Mouse (Mus musculus) erythroid progenitor cell, adult 5-6 weeks (primary cell): ENCODE data around the gene 1700025B11Rik. TPM values are rescaled to one million over a fixed set of nuclear protein-coding genes. Genes with fewer than 3 reads are reported as not detected.
"Not testable (repeated sequence)": the region's sequence is repeated elsewhere in the genome, so short reads cannot be mapped to it uniquely, and the experiment has no call there.

Experiments
- ATAC-seq: replicated peaks from 2 replicates; pipeline ENCODE4 v1.8.0; 2016; ENCODE audit warnings: moderate number of reproducible peaks, mild to moderate bottlenecking, moderate TSS enrichment, inconsistent platforms; ENCODE audit not compliant: poor library complexity, low FRiP score, severe bottlenecking
- total RNA-seq, 2 experiments: library from RNA; stranded (forward) in 1 of 2; stranded (reverse) in 1 of 2; fragments of 150-400 nt in 1 of 2; fragments of 186-747, 209-891 nt in 1 of 2; gene quantifications; 2 replicates each; pipeline versions ENCODE4 v1.2.3 to v1.2.4; 2015 to 2017; ENCODE audit warnings: low replicate concordance in 2 of 2

1700025B11Rik gene
- not detected in 2 replicates for total RNA-seq (2015; ENCODE audit: low replicate concordance)
- not detected in 2 replicates for total RNA-seq (2017; ENCODE audit: low replicate concordance)

DNA sequence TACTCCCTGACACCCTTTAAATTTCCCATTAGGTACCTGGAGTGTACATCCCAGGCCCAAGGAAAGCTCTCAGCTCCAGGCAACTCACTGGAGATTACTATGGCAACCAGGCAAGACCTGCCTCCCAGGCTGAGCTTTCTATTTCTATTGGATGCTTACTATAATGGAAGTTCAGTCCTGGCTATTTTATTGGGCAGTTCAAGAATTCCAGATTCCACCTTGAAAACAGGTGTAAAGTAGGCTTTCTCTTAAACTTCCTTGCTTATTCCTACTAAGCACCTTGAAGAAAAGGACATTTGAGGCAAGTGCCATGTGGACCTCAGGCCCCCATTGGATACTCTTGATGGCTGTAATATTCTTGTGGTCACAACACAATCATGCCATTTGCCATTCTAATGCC, at the start of gene 1700025B11Rik:
1700025B11Rik (minus strand) TSS at position 101 of the 400 bp plus-strand sequence.
- ATAC-seq: no peak

DNA sequence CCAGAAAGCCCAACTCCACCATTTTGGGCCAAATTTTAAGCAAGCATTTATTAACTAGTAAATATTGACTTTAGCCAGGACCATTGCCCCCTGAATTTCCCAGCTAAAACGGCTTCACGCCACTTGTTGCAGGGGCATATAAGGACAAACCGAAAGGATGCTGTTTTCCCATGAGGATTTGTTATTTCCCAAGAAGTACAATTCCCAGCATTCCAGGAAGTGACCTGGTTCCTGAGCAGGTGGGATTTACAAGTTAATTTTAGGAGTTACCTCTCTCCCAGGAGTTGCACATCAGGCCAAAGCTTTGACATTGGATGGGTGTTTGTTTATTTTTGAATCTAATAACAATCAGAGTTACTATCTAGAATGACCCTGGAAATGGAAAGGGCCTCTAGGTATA, 44.4 kb upstream of the 1700025B11Rik start:
- ATAC-seq: no peak

DNA sequence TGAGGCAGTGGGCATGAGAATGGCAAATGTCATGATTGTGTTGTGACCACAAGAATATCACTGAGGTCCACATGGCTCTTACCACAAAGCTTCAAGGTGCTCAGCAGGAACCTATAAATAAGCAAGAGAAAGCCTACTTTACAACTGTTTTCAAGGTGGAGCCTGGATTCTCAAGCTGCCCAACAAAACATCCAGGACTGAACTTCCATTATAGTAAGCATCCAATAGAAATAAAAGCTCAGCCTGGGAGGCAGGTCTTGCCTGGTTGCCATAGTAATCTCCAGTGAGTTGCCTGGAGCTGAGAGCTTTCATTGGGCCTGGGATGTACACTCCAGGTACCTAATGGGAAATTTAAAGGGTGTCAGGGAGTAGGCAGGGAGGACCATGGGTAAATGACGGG, 37.3 kb upstream of the 1700025B11Rik start, which contains the start of gene Gm36245:
Gm36245 (plus strand) TSS at position 301 of the 400 bp plus-strand sequence.
- ATAC-seq: no peak

DNA sequence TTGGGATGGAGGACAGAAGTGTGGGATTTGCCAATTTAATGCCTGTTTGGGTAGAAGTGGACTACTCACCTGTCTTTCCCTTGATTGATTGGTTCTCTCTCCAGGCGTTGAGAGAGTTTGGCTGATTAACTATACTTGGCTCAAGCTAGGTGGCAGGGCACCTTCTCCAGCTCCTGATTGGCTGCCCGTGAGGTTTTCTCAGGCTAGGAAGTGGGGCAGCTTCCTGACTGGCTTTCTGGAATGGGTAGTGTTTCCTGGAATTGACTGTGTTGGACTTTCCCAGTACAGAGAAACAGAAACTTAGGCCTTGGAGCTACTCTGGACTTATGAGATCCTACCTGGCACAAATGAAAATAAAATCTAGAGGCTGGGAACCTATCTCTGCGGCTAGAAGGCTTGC, 36.7 kb upstream of the 1700025B11Rik start:
- ATAC-seq: no peak

DNA sequence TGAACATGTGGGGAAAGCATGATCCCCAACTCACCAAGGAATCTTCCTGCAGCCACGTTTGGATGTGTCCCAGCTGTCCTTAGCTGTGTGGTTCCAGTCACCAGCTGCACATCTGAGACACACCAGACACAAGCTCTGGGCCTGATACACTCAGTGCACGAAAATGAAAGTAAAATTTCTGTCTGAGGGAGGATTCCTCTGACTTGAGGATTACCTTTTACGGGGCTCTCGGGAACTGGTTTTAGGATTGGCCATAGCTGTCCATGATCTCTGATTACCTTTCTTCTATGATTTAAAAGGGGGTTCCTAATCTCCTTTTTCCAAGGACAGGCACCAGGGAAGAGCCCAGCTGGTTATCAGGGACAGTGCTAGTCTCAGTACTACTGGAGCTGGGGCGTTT, 34.3 kb upstream of the 1700025B11Rik start, which contains the start of gene Apol10b:
Apol10b (minus strand) TSS at position 165 of the 400 bp plus-strand sequence.
- no peak for ATAC-seq

DNA sequence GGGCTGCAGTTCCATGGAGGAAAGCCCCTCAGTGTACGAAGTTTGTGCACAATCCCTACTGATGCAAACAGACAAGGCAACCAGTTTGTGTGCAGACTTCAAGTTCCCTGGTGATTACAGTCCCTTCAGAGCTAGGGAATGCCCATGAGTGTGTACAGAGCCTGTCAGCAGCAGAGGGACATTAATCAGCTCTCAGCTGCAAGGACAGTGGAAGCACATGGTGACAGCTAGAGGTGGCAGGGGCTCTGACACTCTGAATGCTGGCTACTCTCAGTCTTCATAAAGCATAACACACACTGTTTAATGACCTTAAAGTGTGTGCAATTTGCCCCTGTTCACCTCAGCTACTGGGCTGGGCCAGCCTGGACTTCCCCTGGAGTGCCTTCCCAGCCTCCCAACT, 31.9 kb upstream of the 1700025B11Rik start:
- ATAC-seq: no peak

DNA sequence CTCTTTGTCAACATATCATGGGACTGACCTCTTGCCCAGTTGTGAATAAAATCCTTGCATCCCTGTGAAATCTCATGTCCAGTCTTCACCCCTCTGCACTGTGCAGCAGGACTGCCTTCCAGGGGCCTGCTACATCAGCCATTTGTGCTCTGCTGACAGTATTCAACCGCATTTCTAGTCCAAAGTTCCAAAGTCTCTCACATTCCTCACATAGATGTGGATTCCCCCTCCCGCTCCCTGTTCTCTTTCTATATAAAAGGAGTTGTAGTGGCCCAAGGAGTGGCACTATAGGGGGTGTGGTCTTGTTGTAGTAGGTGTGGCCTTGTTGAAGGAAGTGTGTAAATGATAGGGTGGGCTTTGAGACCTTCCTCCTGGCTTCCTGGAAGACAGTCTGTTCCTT, 29.2 kb upstream of the 1700025B11Rik start:
- ATAC-seq: no peak

DNA sequence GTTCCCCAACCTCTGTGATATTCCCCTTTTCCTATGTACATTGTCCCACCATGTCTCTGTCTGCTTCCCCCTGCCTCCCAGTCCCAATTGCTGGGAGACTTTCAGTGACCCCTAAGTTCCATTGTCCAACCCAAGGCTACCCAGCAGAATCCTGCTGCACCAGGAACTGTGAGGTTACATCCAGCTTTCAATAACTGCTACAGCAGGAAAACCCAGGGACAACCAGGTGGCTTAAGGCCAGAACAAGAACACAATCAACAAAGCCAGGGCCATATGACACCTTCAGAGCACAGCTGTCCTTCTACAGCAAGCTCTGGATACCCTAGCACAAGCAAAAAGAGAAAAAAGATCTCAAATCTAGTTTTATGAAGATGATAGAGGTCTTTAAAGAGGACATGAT, 27.3 kb upstream of the 1700025B11Rik start:
- ATAC-seq: no peak

DNA sequence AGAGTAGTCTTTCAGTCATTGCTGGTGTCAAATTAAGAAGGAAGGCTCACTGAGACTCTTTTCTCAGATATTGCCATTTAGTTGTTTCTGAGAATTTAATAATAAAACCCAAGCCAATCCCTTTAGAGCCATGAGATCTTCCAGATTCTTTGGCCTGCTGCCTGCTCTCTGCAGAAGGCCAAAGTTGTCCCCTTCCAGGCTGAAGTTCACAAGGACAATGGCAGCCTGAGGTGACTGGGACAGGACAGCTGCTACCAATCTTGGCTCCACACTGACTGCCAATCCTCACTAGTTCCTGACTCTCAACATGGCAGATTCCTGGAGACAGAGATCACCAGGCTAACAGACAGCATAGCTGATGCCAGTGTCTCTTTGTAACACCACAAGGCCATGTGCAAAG, 25.3 kb upstream of the 1700025B11Rik start:
- ATAC-seq: no peak

DNA sequence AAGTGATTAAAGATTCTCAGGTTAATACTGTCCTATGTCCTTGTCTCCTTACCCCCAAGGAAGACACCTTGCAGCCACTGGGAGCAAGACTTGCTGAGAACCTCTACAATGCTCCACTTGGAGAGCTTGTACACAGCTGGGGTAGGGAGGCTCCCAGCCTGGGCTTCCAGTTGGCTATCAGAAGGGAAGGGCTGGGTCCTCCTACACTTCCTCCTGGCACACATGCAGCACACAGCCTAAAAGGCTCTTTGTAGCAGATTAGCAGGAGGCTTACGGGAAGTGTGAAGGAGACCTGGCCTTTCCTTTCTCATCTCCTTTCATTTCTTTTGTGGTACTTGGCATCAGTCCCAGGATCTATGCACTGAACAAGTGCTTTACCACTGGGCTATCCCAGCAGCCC, 20.0 kb upstream of the 1700025B11Rik start:
- ATAC-seq: no peak

DNA sequence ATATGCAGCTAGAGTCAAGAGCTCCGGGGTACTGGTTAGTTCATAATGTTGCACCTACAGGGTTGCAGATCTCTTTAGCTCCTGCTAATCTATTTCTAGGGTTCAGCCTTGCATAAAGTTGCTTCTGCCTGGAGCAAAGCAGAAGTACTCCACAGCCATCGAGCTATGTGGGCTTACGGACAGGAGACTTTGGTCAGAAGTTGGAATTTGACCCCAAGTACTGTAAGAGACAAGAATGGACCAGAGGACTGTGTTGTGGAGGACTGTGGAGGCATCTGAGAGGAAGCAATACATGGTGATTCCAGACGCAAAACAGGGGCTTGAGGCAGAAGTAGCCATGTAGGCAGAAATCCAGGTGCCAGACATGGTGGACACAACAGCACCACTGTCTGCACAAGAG, 17.6 kb upstream of the 1700025B11Rik start:
- ATAC-seq: no peak

DNA sequence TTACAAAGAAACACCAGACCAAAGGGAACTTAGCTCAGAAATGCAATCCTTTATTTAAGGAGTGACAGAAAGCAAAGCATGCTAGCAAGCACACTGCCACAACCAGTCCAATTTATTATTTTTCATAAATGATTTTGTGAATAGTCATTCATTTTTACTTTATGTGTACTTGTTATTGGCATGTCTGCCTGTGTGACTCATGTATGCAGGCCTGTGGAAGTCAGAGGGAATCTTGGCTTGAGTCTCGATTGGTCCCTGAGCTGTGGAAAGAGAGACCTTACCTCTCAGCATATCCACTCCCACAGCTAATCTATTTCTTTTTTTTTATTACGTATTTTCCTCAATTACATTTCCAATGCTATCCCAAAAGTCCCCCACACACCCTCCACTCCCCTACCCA, 17.1 kb upstream of the 1700025B11Rik start:
- no peak for ATAC-seq

DNA sequence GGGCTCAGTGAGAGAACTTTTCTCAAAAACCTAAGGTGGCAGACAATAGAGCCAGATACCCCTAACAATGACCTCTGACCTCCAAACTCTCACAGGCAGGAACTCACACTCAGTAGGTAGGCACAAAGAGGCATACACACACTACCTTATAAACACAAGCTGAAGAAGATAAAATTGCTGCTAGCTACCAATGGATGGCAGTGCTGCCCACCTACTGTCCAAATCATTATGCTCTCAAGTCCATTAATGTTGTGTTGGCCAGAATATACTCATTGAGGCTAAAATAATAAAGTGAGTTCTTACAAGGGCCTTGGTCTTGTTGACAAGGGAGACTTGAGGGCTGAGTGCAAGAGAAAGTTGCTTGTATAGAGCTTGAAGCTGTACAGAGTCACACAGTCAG, 1.5 kb upstream of the 1700025B11Rik start:
- ATAC-seq: no peak

DNA sequence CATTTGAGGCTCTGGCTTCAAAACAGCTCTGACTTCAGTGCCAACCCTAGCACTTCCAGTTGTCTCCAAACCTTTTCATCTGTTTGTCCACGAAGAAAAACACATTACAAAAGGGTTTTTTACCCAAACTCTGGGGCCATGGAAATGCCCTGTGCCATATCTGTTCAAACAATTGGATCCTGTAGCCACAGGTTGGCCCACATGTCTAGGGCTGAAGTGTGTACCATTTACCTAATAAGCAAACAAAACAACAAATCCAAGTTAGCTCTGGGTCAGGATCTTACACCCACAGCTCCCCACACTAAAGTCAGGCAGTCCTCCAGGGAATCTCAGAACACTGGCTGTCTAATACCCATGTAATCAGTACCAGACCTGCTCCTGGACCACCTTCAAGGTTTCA, 22.5 kb downstream of the 1700025B11Rik start:
- ATAC-seq: not testable (repeated sequence)

DNA sequence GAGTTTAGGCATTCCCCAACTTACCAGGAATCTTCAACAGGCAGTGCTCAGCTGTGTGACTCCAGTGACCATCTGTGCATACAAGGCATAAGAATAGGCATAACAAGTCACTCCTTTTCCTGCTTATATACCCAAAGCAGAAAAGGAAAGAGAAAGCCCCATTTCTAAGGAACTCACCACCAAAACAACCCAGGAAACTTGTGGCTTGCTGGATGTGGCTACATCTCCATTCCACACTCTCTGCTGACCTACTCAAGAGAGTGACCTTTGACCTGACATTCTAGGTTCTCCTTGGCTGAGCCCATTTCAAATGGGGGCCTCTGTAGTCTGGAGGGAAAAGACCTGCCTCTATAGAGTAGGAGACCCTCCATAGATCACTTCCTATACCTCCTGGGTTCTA, 28.5 kb downstream of the 1700025B11Rik start, which contains the start of gene Apol7c:
Apol7c (minus strand) TSS at position 101 of the 400 bp plus-strand sequence.
- ATAC-seq: no peak

DNA sequence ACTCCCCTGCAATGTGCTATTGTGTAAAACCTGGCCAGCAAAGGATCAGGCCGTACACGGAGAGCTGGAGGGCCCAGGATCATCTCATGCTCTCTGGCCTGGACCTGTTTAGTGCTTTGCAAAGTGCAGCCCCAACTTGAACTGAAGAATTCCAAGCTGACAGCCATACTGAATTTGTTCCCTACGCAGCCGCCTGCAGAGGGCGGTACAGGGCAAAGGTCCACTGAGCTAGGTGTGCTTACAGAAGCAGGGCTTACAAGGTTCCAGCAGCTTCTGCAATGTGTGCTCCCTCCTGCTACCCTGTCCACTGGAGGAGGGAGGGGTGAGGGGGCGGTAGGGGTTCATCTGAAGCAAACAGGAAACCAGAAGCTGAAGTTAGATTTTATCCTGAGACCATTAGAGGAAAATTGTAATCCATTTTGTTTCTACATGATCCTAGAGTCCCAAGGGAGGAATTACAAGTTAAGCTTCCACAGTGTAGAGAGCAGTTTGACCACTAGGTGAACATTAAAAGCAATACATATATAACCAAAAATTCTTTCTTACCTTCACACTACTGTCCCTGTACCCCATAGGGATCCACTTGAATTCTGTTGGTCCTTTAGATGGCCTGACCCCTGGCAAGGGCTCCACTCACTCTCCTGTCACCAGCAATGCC, 38.4 kb downstream of the 1700025B11Rik start:
- ATAC-seq: not testable (repeated sequence)

DNA sequence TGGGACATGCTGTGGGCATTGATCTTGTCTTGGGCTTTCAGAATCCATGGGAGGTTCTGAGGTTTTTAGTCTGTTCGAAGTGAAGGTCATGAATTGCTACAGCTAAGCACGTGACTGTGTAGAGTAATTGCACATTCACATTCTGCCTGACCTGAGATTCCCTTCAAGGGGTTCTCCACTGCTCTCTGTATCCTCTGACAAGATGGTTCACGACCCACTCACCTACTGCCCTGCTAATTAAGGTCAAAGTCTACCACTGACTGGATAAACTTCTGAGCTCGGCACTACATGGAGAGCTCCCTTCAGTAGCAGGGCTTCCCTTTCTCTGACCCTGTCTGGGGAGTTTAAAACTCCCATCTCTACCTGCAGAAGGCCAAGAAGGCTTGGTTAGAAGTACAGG, 41.1 kb downstream of the 1700025B11Rik start:
- ATAC-seq: not testable (repeated sequence)

Other genes starting within 250 kb of the 1700025B11Rik start
- gene Apol7a, start 162.8 kb downstream of the 1700025B11Rik start, total RNA-seq (2015; ENCODE audit: low replicate concordance): not detected in 2 replicates
- not detected in 2 replicates for gene Apol7a, start 162.8 kb downstream of the 1700025B11Rik start, total RNA-seq (2017; ENCODE audit: low replicate concordance)
- gene Apol9a, start 150.8 kb downstream of the 1700025B11Rik start, total RNA-seq (2015; ENCODE audit: low replicate concordance): not detected in 2 replicates
- gene Apol9a, start 150.8 kb downstream of the 1700025B11Rik start, total RNA-seq (2017; ENCODE audit: low replicate concordance): under 0.01 TPM in 1 of 2 replicates, not detected in the other
- gene Apol7b, start 114.4 kb downstream of the 1700025B11Rik start, total RNA-seq (2015; ENCODE audit: low replicate concordance): not detected in 2 replicates
- not detected in 2 replicates for gene Apol7b, start 114.4 kb downstream of the 1700025B11Rik start, total RNA-seq (2017; ENCODE audit: low replicate concordance)
- gene Apol10a, start 84.8 kb downstream of the 1700025B11Rik start, total RNA-seq (2015; ENCODE audit: low replicate concordance): 2.9 and 4.0 TPM in 2 replicates
- gene Apol10a, start 84.8 kb downstream of the 1700025B11Rik start, total RNA-seq (2017; ENCODE audit: low replicate concordance): 3.1 and 7.3 TPM in 2 replicates
- gene Apol11a, start 53.6 kb downstream of the 1700025B11Rik start, total RNA-seq (2015; ENCODE audit: low replicate concordance): 18.4 and 21.0 TPM in 2 replicates
- 75.1 and 111 TPM in 2 replicates for gene Apol11a, start 53.6 kb downstream of the 1700025B11Rik start, total RNA-seq (2017; ENCODE audit: low replicate concordance)
- 6.1 TPM in 1 of 2 replicates, not detected in the other for gene Apol7c, start 28.6 kb downstream of the 1700025B11Rik start, total RNA-seq (2015; ENCODE audit: low replicate concordance)
- 0.26 TPM in 1 of 2 replicates, not detected in the other for gene Apol7c, start 28.6 kb downstream of the 1700025B11Rik start, total RNA-seq (2017; ENCODE audit: low replicate concordance)
- gene Apol10b, start 34.2 kb upstream of the 1700025B11Rik start, total RNA-seq (2015; ENCODE audit: low replicate concordance): not detected in 2 replicates
- 0.90 TPM in 1 of 2 replicates, not detected in the other for gene Apol10b, start 34.2 kb upstream of the 1700025B11Rik start, total RNA-seq (2017; ENCODE audit: low replicate concordance)
- not detected in 2 replicates for gene Gm36245, start 37.4 kb upstream of the 1700025B11Rik start, total RNA-seq (2015; ENCODE audit: low replicate concordance)
- gene Gm36245, start 37.4 kb upstream of the 1700025B11Rik start, total RNA-seq (2017; ENCODE audit: low replicate concordance): not detected in 2 replicates
- gene Apol11b, start 81.4 kb upstream of the 1700025B11Rik start, total RNA-seq (2015; ENCODE audit: low replicate concordance): 138 and 145 TPM in 2 replicates
- gene Apol11b, start 81.4 kb upstream of the 1700025B11Rik start, total RNA-seq (2017; ENCODE audit: low replicate concordance): 338 and 373 TPM in 2 replicates
- gene Apol7e, start 137.0 kb upstream of the 1700025B11Rik start, total RNA-seq (2015; ENCODE audit: low replicate concordance): 0.84 TPM in 1 of 2 replicates, not detected in the other
- gene Apol7e, start 137.0 kb upstream of the 1700025B11Rik start, total RNA-seq (2017; ENCODE audit: low replicate concordance): not detected in 2 replicates
- 1.1 TPM in 1 of 2 replicates, not detected in the other for gene Apol9b, start 167.1 kb upstream of the 1700025B11Rik start, total RNA-seq (2015; ENCODE audit: low replicate concordance)
- not detected in 2 replicates for gene Apol9b, start 167.1 kb upstream of the 1700025B11Rik start, total RNA-seq (2017; ENCODE audit: low replicate concordance)
- 160 and 228 TPM in 2 replicates for gene Apol8, start 195.1 kb upstream of the 1700025B11Rik start, total RNA-seq (2015; ENCODE audit: low replicate concordance)
- 210 and 246 TPM in 2 replicates for gene Apol8, start 195.1 kb upstream of the 1700025B11Rik start, total RNA-seq (2017; ENCODE audit: low replicate concordance)